Mouse (Mus musculus) limb, embryonic 12.5 days (tissue): ENCODE data around the gene Hnf1b. TPM values are rescaled to one million over a fixed set of nuclear protein-coding genes. Genes with fewer than 3 reads are reported as not detected.

Source experiments
- ATAC-seq: fragments of 200-750 bp; cut with Nextera tagmentation; 2 replicates; pipeline ENCODE4 v1.8.0; 2017; ENCODE audit warnings: low read depth, moderate TSS enrichment; ENCODE audit not compliant: insufficient number of reproducible peaks, insufficient read depth, low FRiP score, low TSS enrichment
- H3K27ac ChIP-seq: fragments of 300-500 bp; sonication (generic); 2 replicates; pipeline ENCODE4 v1.5.1; 2016; ENCODE audit warnings: mild to moderate bottlenecking, moderate library complexity
- H3K27me3 ChIP-seq: fragments of 300-500 bp; sonication (generic); 2 replicates; pipeline ENCODE4 v1.6.1; 2016; ENCODE audit warnings: mild to moderate bottlenecking, moderate library complexity
- H3K36me3 ChIP-seq: fragments of 300-500 bp; sonication (generic); 2 replicates; pipeline ENCODE4 v1.6.1; 2016; ENCODE audit warnings: mild to moderate bottlenecking, moderate library complexity
- H3K4me1 ChIP-seq: fragments of 300-500 bp; sonication (generic); replicated peaks from 2 replicates; pipeline ENCODE4 v1.6.1; 2016
- H3K4me2 ChIP-seq: fragments of 300-500 bp; sonication (generic); 2 replicates; pipeline ENCODE4 v1.6.1; 2016; ENCODE audit warnings: mild to moderate bottlenecking, moderate library complexity
- H3K4me3 ChIP-seq: fragments of 300-500 bp; sonication (generic); replicated peaks from 2 replicates; pipeline ENCODE4 v1.5.1; 2016; ENCODE audit warnings: mild to moderate bottlenecking
- H3K9ac ChIP-seq: fragments of 300-500 bp; sonication (generic); replicated peaks from 2 replicates; pipeline ENCODE4 v1.6.1; 2016; ENCODE audit warnings: mild to moderate bottlenecking, moderate library complexity
- H3K9me3 ChIP-seq: fragments of 300-500 bp; sonication (generic); 2 replicates; pipeline ENCODE4 v1.6.1; 2016; ENCODE audit warnings: mild to moderate bottlenecking, moderate library complexity
- WGBS: fragments of 180-500 bp; shearing (Covaris S2); methylation state at CpG from one replicate; pipeline ENCODE4 v1.1.7; 2016; 5-methylcytosine and 5-hydroxymethylcytosine counted together
- polyA plus RNA-seq: library from polyadenylated mRNA; unstranded; fragments of >200 nt; fragmentation: Nextera tagmentation; extraction: Ambion mirVana; gene quantifications from 2 replicates; pipeline ENCODE4 v1.2.1, GENCODE M21; 2016

Gene Hnf1b
- polyA plus RNA-seq, 1 experiment from 2014 or later = not detected

GRCm38 (mm10) chr11:83828553-83829142, 21.2 kb upstream of the Hnf1b start:
- H3K4me1 ChIP-seq = no peaks in the 10 kb centered on the region; the same call in 1 of the 2 replicates
- WGBS = 78% methylated on average over 8 of the region's 8 CpGs
- H3K9ac ChIP-seq = no peak overlapping the region
- H3K9me3 ChIP-seq = no peaks in the 10 kb centered on the region
- no peak overlapping the region for H3K4me3 ChIP-seq
- no peaks in the 10 kb centered on the region for H3K36me3 ChIP-seq
- no peaks in the 10 kb centered on the region for H3K27me3 ChIP-seq
- ATAC-seq = no peak
- H3K4me2 ChIP-seq = no peak overlapping the region
- no peak overlapping the region for H3K27ac ChIP-seq

DNA sequence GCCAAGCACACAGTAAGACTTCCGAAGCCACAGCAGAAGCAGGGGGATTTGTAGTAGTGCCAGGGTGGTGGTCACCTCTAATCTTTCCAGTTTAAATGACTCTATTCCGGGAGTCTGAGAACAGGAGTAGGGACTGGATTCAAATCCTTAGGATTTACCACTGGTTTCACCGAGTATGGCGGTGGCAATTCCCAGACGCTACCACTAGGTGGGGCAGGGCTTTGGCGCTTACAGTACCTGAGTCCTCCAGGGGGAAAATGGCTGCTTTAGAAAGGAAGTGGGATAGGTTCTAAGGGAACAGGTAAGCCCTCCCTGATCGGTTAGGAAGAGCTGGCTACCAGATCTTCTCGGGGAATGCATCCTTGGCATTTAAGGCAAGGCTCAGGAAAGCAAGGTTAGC, 17.5 kb upstream of the Hnf1b start:
- Histone ChIP-seq H3K4me3 (no peak overlapping the region), H3K9me3 (no peaks in the 10 kb centered on the region), H3K36me3 (no peaks in the 10 kb centered on the region), H3K4me2 (no peak overlapping the region), H3K9ac (no peak overlapping the region), H3K4me1 (no peaks in the 10 kb centered on the region), H3K27me3 (no peaks in the 10 kb centered on the region), H3K27ac (no peak overlapping the region)
- WGBS = 47% methylated on average over 8 of the region's 8 CpGs
- no peak for ATAC-seq

- no peak overlapping the region for H3K9ac ChIP-seq
- no peak overlapping the region for H3K27ac ChIP-seq
- peaks cover 7% of the 10 kb centered on the region; the same call in 1 of the 2 replicates for H3K27me3 ChIP-seq
- H3K9me3 ChIP-seq = no peaks in the 10 kb centered on the region
- H3K36me3 ChIP-seq = no peaks in the 10 kb centered on the region
- no peak for ATAC-seq
- H3K4me1 ChIP-seq = no peaks in the 10 kb centered on the region
- no peak overlapping the region for H3K4me3 ChIP-seq
- H3K4me2 ChIP-seq = no peak overlapping the region
- WGBS = 83% methylated on average over 5 of the region's 6 CpGs
These were observed 16.3 kb upstream of the Hnf1b start for GRCm38 (mm10) chr11:83833517-83833916.

DNA sequence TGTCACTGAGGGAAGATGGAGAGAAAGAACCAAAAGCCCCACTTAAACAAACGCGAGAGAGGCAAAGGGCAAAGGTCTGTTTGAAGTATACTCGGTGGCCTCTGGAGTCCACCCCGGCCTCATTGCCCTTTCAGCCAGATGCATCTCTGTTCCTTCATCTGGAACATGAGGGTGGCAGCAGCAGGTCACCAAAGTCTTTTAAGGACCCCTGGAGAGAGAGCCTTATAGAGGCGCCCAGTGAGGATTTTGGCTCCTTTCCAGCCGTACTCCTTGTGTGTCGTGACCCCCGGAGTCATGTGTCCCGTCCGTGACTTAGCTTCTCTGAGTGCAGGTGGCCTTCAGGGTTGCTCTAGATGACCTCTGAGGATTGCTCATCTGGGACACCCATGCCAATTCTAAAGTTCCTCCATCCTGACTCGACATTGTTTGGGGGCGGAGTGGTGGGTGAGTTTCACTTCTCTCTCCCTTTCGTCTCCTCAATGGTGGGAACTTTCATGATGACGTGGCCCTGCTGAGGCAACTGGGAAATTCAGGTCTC, 15.8 kb upstream of the Hnf1b start:
- WGBS = 77% methylated on average over 14 of the region's 14 CpGs
- no peak overlapping the region for H3K9ac ChIP-seq
- H3K36me3 ChIP-seq = no peaks in the 10 kb centered on the region
- H3K4me3 ChIP-seq = no peak overlapping the region
- ATAC-seq = no peak
- no peak overlapping the region for H3K4me2 ChIP-seq
- no peaks in the 10 kb centered on the region for H3K9me3 ChIP-seq
- H3K4me1 ChIP-seq = no peaks in the 10 kb centered on the region
- no peak overlapping the region for H3K27ac ChIP-seq
- H3K27me3 ChIP-seq = peaks cover 7% of the 10 kb centered on the region; the same call in 1 of the 2 replicates

DNA sequence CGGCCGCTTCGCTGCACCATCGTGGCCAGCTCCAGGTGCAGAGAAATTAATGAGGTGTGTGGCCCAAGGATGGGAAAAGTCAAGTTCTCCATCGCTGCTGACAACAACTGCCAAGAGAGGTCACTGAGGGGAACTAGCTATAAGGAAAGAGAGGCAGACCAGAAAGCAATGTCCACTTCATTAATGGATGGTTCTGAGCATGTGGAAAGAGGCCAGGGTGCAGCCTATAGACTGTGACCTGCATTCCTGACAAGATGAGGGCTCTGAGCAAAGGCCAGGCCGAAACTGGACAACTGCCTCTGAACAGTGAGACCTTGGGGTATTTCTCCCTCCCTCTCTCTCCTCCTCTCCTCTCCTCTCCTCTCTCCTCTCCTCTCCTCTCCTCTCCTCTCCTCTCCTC, 10.4 kb upstream of the Hnf1b start:
- no peak overlapping the region for H3K27ac ChIP-seq
- no peak overlapping the region for H3K4me3 ChIP-seq
- WGBS = 66% methylated on average over 6 of the region's 6 CpGs
- no peak for ATAC-seq
- no peak overlapping the region for H3K9ac ChIP-seq
- no peaks in the 10 kb centered on the region for H3K36me3 ChIP-seq
- peaks cover 13% of the 10 kb centered on the region for H3K27me3 ChIP-seq
- H3K4me1 ChIP-seq = no peaks in the 10 kb centered on the region
- no peak overlapping the region for H3K4me2 ChIP-seq
- no peaks in the 10 kb centered on the region for H3K9me3 ChIP-seq

GRCm38 (mm10) chr11:83843534-83843933, 6.3 kb upstream of the Hnf1b start:
- H3K27ac ChIP-seq = no peak overlapping the region
- H3K27me3 ChIP-seq = peaks cover 33% of the 10 kb centered on the region
- no peaks in the 10 kb centered on the region for H3K36me3 ChIP-seq
- H3K4me3 ChIP-seq = no peak overlapping the region
- H3K9me3 ChIP-seq = no peaks in the 10 kb centered on the region
- WGBS = 95% methylated on average over 6 of the region's 6 CpGs
- no peaks in the 10 kb centered on the region for H3K4me1 ChIP-seq
- H3K4me2 ChIP-seq = no peak overlapping the region
- H3K9ac ChIP-seq = no peak overlapping the region
- ATAC-seq = no peak

GRCm38 (mm10) chr11:83850586-83851272, 866 bp downstream of the Hnf1b start:
- Histone ChIP-seq H3K27ac (no peak overlapping the region), H3K9me3 (no peaks in the 10 kb centered on the region), H3K27me3 (peaks cover 78% of the 10 kb centered on the region), H3K9ac (no peak overlapping the region), H3K4me3 (peak overlapping the region; percentile 23), H3K4me2 (peak overlapping the region; percentile 33), H3K4me1 (peaks cover 36% of the 10 kb centered on the region), H3K36me3 (no peaks in the 10 kb centered on the region)
- WGBS = 1% methylated on average over 24 of the region's 24 CpGs
- ATAC-seq = no peak

- Histone ChIP-seq H3K27me3 (peaks cover 80% of the 10 kb centered on the region), H3K4me1 (peaks cover 36% of the 10 kb centered on the region), H3K9ac (no peak overlapping the region), H3K4me3 (peak overlapping the region; percentile 23), H3K36me3 (no peaks in the 10 kb centered on the region), H3K4me2 (peak overlapping the region; percentile 33), H3K27ac (no peak overlapping the region), H3K9me3 (no peaks in the 10 kb centered on the region)
- under 1% methylated on average over 36 of the region's 36 CpGs for WGBS
- ATAC-seq = no peak
These were observed 1.6 kb downstream of the Hnf1b start for GRCm38 (mm10) chr11:83851273-83852015.

DNA sequence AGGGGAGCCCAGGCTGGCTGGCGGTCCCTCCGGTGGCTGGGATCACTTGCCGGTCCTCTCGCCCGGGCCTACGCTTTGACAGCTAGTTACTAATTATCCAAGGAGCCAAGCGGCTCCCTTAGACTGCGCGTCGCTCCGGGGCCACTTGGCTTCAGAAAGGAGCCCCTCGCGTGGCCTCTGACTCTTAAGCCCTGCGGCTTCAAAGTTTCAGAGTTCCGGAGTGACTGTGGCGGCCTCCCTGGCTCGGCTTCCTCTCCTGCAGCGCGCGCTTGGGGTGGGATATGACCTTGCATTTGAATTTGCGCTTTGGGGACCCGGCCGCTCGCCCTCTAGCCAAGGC, 2.1 kb downstream of the Hnf1b start:
- H3K27me3 ChIP-seq = peaks cover 85% of the 10 kb centered on the region
- under 1% methylated on average over 24 of the region's 24 CpGs for WGBS
- H3K36me3 ChIP-seq = no peaks in the 10 kb centered on the region
- no peak for ATAC-seq
- no peak overlapping the region for H3K9ac ChIP-seq
- H3K9me3 ChIP-seq = no peaks in the 10 kb centered on the region
- peak overlapping the region; percentile 23 for H3K4me3 ChIP-seq
- H3K27ac ChIP-seq = no peak overlapping the region
- H3K4me2 ChIP-seq = peak overlapping the region; percentile 23
- H3K4me1 ChIP-seq = peaks cover 36% of the 10 kb centered on the region

DNA sequence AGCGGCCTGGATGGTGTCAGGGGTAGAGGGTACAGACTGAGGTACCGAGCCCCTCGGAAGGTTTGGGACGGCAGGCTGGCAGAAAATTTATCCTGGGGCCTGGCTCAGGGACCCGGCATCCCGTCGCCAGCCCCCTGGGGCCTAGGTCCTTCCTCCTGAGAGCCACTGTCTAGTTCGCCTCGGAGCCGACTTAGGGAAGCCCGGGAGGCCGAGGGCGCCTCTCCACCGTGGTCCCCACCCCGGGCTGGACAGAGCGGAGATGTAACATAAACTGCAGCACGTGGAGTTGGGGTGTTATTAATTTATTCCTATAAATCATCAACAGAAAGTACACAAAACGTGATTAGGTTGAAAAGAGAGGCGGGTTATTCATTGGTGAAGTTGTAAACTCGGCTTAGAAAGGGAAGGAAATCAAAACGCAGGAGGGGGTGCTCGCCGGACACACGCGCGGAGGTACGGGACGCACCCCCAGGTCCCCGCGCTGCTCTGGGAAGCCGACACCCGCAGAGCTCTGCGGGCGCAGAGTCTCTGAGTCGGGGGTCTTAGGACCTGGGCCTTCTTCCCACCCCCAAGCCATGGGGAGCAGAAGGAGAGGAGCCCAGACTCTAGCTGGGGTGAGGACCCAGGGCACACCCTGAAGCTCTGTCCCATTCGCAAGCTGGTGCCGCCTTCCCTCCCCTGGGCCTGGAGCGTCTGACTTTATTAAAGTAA, 2.8 kb downstream of the Hnf1b start:
- WGBS = under 1% methylated on average over 38 of the region's 38 CpGs
- no peaks in the 10 kb centered on the region for H3K36me3 ChIP-seq
- peaks cover 86% of the 10 kb centered on the region for H3K27me3 ChIP-seq
- no peak overlapping the region for H3K27ac ChIP-seq
- H3K9ac ChIP-seq = no peak overlapping the region
- H3K9me3 ChIP-seq = no peaks in the 10 kb centered on the region
- H3K4me2 ChIP-seq = peak overlapping the region; percentile 40; the same call in 1 of the 2 replicates
- ATAC-seq = no peak
- H3K4me1 ChIP-seq = peaks cover 36% of the 10 kb centered on the region
- H3K4me3 ChIP-seq = peak overlapping the region; percentile 23; the same call in 1 of the 2 replicates
